Mouse (Mus musculus) CH12.LX (cell line): ENCODE measurements around the gene Ap2a2. TPM values are rescaled to one million over a fixed set of nuclear protein-coding genes. Genes with fewer than 3 reads are reported as not detected.
A peak's percentile ranks its signal among the peaks of the same experiment; 100 is the strongest.
"Not testable (repeated sequence)": the region's sequence is repeated elsewhere in the genome, so short reads cannot be mapped to it uniquely, and the experiment has no call there.

Experiments used
- DNase-seq: peaks from one replicate; pipeline ENCODE4 v3.0.0-alpha.2; 2013; ENCODE audit errors: extremely low read depth
- H3K27ac ChIP-seq: 2 replicates; pipeline ENCODE4 v1.5.1; 2012; ENCODE audit warnings: low read depth, mild to moderate bottlenecking, control low read depth, moderate library complexity; ENCODE audit not compliant: insufficient read depth
- H3K27me3 ChIP-seq: replicated peaks from 2 replicates; pipeline ENCODE3; 2012; ENCODE audit warnings: inconsistent platforms
- H3K36me3 ChIP-seq, 2 experiments: replicated peaks in 1 of 2; 2 replicates each; pipeline versions ENCODE3 to v1.6.1; 2012; ENCODE audit warnings: inconsistent platforms in 1 of 2, low read length in 1 of 2, mild to moderate bottlenecking in 1 of 2, mixed read lengths in 1 of 2, moderate library complexity in 1 of 2; ENCODE audit not compliant: control insufficient read depth in 1 of 2, insufficient read depth in 1 of 2
- H3K4me1 ChIP-seq, 2 experiments: 2 replicates each; pipeline ENCODE4 v1.6.1; 2012; ENCODE audit warnings: inconsistent platforms in 1 of 2, moderate library complexity in 1 of 2; ENCODE audit not compliant: insufficient read depth in 2 of 2, control insufficient read depth in 1 of 2
- H3K4me2 ChIP-seq: 2 replicates; pipeline ENCODE4 v1.6.1; 2012; ENCODE audit warnings: low read depth, mild to moderate bottlenecking, control low read depth; ENCODE audit not compliant: poor library complexity, insufficient read depth, severe bottlenecking
- H3K4me3 ChIP-seq, 3 experiments: fragments of 150-350 bp in 1 of 3; sonication (generic) in 1 of 3; replicated peaks in 1 of 3; 2 replicates each; pipeline versions ENCODE3 to v1.5.1; 2011 to 2012; ENCODE audit warnings: low read depth in 2 of 3, low read length in 2 of 3, mild to moderate bottlenecking in 2 of 3, moderate library complexity in 2 of 3, control low read depth in 1 of 3, improper control_type of control experiment in 1 of 3, inconsistent platforms in 1 of 3, mixed read lengths in 1 of 3; ENCODE audit not compliant: poor library complexity in 1 of 3
- H3K79me2 ChIP-seq: replicated peaks from 2 replicates; pipeline ENCODE4 v1.6.1; 2012; ENCODE audit warnings: mild to moderate bottlenecking, moderate library complexity; ENCODE audit not compliant: control insufficient read depth, poor library complexity, insufficient read depth, severe bottlenecking; ENCODE audit errors: extremely low read depth
- H3K9ac ChIP-seq: 2 replicates; pipeline ENCODE4 v1.6.1; 2012; ENCODE audit warnings: low read depth, mild to moderate bottlenecking, control low read depth, moderate library complexity; ENCODE audit not compliant: insufficient read depth
- H3K9me3 ChIP-seq: replicated peaks from 2 replicates; pipeline ENCODE3; 2012; ENCODE audit warnings: low read length, inconsistent platforms, mixed read lengths
- CHD1 ChIP-seq: IDR thresholded peaks from 2 replicates; pipeline ENCODE4 v1.6.1; 2012; ENCODE audit warnings: low read depth, low read length, improper control_type of control experiment, inconsistent platforms
- CHD2 ChIP-seq: IDR thresholded peaks from 2 replicates; pipeline ENCODE4 v1.6.1; 2011; ENCODE audit warnings: low read length, improper control_type of control experiment
- GABPA ChIP-seq: IDR thresholded peaks from 2 replicates; pipeline ENCODE4 v1.6.1; 2012; ENCODE audit warnings: low read depth, low read length, improper control_type of control experiment, inconsistent platforms; ENCODE audit not compliant: insufficient replicate concordance
- IRF4 ChIP-seq: IDR thresholded peaks from 2 replicates; pipeline ENCODE4 v1.6.1; 2014; ENCODE audit warnings: low read depth, mild to moderate bottlenecking, inconsistent platforms, low read length, improper control_type of control experiment
- JUN ChIP-seq: IDR thresholded peaks from 2 replicates; pipeline ENCODE4 v1.6.1; 2011; ENCODE audit warnings: low read depth, mild to moderate bottlenecking, low read length, improper control_type of control experiment, moderate library complexity; ENCODE audit not compliant: insufficient read depth
- KAT2A ChIP-seq: IDR thresholded peaks from 2 replicates; pipeline ENCODE4 v1.6.1; 2012; ENCODE audit warnings: low read length, improper control_type of control experiment, inconsistent platforms; ENCODE audit not compliant: insufficient replicate concordance
- MAZ ChIP-seq: IDR thresholded peaks from 2 replicates; pipeline ENCODE4 v1.6.1; 2012; ENCODE audit warnings: low read depth, mild to moderate bottlenecking, inconsistent platforms, low read length, improper control_type of control experiment, moderate library complexity
- MYC ChIP-seq: IDR thresholded peaks from 2 replicates; pipeline ENCODE4 v1.6.1; 2011; ENCODE audit warnings: low read depth, mild to moderate bottlenecking, improper control_type of control experiment, low read length
- PAX5 ChIP-seq: IDR thresholded peaks from 2 replicates; pipeline ENCODE4 v1.6.1; 2012; ENCODE audit warnings: low read length, inconsistent platforms, mixed read lengths
- RCOR1 ChIP-seq: conservative IDR thresholded peaks from 2 replicates; pipeline ENCODE4 v1.6.1; 2012; ENCODE audit warnings: low read depth, mild to moderate bottlenecking, inconsistent platforms, low read length, improper control_type of control experiment
- SIN3A ChIP-seq: IDR thresholded peaks from 2 replicates; pipeline ENCODE4 v1.6.1; 2012; ENCODE audit warnings: low read length, improper control_type of control experiment, inconsistent platforms
- SMC3 ChIP-seq: IDR thresholded peaks from 2 replicates; pipeline ENCODE4 v1.6.1; 2011; ENCODE audit warnings: low read depth, low read length, improper control_type of control experiment
- TCF12 ChIP-seq: IDR thresholded peaks from 2 replicates; pipeline ENCODE4 v1.6.1; 2014; ENCODE audit warnings: low read depth, mild to moderate bottlenecking, inconsistent platforms, low read length, improper control_type of control experiment
- ZNF384 ChIP-seq: IDR thresholded peaks from 2 replicates; pipeline ENCODE4 v1.6.1; 2012; ENCODE audit warnings: low read depth, low read length, improper control_type of control experiment, inconsistent platforms
- dilution Hi-C: fragments of 300-500 bp; cut with MboI; formaldehyde crosslinking; loops from 2 replicates; pipeline ENCODE4 v1.14.3; 2020; ENCODE audit warnings: low sequenced_read_pairs; ENCODE audit not compliant: extremely low pct_unique_long_range_greater_than_20kb, extremely low pct_ligation_motif_present
- in situ Hi-C: fragments of 300-500 bp; cut with MboI; formaldehyde crosslinking; loops from 3 replicates; pipeline ENCODE4 v1.14.3; 2019; ENCODE audit warnings: low sequenced_read_pairs, low pct_ligation_motif_present, low pct_unique_long_range_greater_than_20kb, mixed read lengths
- polyA plus RNA-seq: library from polyadenylated mRNA; unstranded; fragments of >175 nt; gene quantifications from 2 replicates; pipeline ENCODE4 v1.2.1, GENCODE M21; 2012; ENCODE audit warnings: low read depth; ENCODE audit not compliant: insufficient read length
- total RNA-seq, 2 experiments: library from RNA; depleted of rRNA; stranded (reverse); fragments of 300-350 nt in 1 of 2; fragments of >200 nt in 1 of 2; gene quantifications; 2 replicates each; pipeline ENCODE4 v1.2.3; 2012 to 2014

The Ap2a2 gene
- total and polyA plus RNA-seq, 3 experiments: 30.0 to 50.7 (median 43.1) TPM

- no peaks in the 10 kb centered on the region for H3K79me2 ChIP-seq
- no peaks in the 10 kb centered on the region for H3K9me3 ChIP-seq
- peaks cover 3 to 21% of the 10 kb centered on the region in 2 experiments; a peak in 3 of 4 replicates for H3K4me1 ChIP-seq
- no peak overlapping the region for H3K9ac ChIP-seq
- no peak overlapping the region for H3K27ac ChIP-seq
- dilution Hi-C loops (no loop called here), in situ Hi-C loops (no loop called here)
- H3K36me3 ChIP-seq: peaks cover 16 to 52% of the 10 kb centered on the region in 2 experiments
- no peak overlapping the region for H3K4me2 ChIP-seq
- H3K4me3 ChIP-seq: no peak overlapping the region
- no peaks in the 10 kb centered on the region for H3K27me3 ChIP-seq
- no peak for DNase-seq
- TF ChIP-seq SIN3A (no peak), JUN (no peak), MAZ (no peak), CHD1 (no peak), RCOR1 (no peak), SMC3 (no peak), IRF4 (no peak)
Measured at GRCm38 (mm10) chr7:141585881-141586280, 23.9 kb downstream of the Ap2a2 start.

- Histone ChIP-seq H3K9me3 (no peaks in the 10 kb centered on the region), H3K4me1 (peaks cover 3 to 21% of the 10 kb centered on the region in 2 experiments; a peak in 3 of 4 replicates), H3K27ac (no peak overlapping the region), H3K36me3 (peaks cover 18 to 61% of the 10 kb centered on the region in 2 experiments), H3K4me2 (no peak overlapping the region), H3K27me3 (no peaks in the 10 kb centered on the region), H3K79me2 (no peaks in the 10 kb centered on the region), H3K4me3 (no peak overlapping the region), H3K9ac (no peak overlapping the region)
- TF ChIP-seq MYC (no peak), TCF12 (no peak), KAT2A (no peak), CHD2 (no peak), PAX5 (no peak), GABPA (no peak)
- dilution Hi-C loops: no loop called here
- in situ Hi-C loops: no loop called here
- no peak for DNase-seq
Measured at GRCm38 (mm10) chr7:141588890-141589289, 26.9 kb downstream of the Ap2a2 start.

DNA sequence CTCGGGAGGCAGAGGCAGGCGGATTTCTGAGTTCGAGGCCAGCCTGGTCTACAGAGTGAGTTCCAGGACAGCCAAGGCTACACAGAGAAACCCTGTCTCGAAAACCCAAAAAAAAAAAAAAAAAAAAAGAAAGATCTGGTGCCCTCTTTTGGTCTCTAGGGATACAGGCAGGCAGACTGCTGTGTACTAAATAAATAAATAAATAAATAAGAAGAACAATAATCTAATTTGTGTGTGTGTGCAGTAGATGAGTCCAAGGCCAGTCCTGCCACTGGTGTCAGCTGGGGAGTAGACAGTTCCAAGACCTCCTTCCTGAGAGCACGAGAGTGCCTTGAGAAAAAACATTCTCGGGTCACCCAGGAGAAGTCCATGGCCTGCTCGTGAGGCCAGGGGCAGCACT is 28.3 kb downstream of the Ap2a2 start:
- H3K27ac ChIP-seq, DNase-seq, H3K27me3 ChIP-seq, H3K4me3 ChIP-seq, dilution Hi-C loops, H3K9me3 ChIP-seq, H3K9ac ChIP-seq, H3K4me2 ChIP-seq, H3K79me2 ChIP-seq: not testable (repeated sequence)
- Histone ChIP-seq H3K36me3 (peaks cover 18 to 60% of the 10 kb centered on the region in 2 experiments), H3K4me1 (peaks cover 3 to 14% of the 10 kb centered on the region in 2 experiments; a peak in 3 of 4 replicates)
- TF ChIP-seq ZNF384: peak; percentile 6; the same call in 1 of the 2 replicates
- in situ Hi-C loops: loop anchor here (5.0 kb wide), 1 partner anchor 37 kb away; no protein-coding TSS in a partner anchor
